Mouse (Mus musculus) hindbrain, embryonic 12.5 days (tissue): ENCODE results near the gene 4933424G06Rik. TPM values are rescaled to one million over a fixed set of nuclear protein-coding genes. Genes with fewer than 3 reads are reported as not detected.

Source experiments
- ATAC-seq: fragments of 200-750 bp; cut with Nextera tagmentation; 2 replicates; pipeline ENCODE4 v1.8.0; 2017; ENCODE audit warnings: moderate TSS enrichment; ENCODE audit not compliant: low FRiP score
- H3K27ac ChIP-seq: fragments of 300-500 bp; sonication (generic); 2 replicates; pipeline ENCODE4 v1.5.1; 2016; ENCODE audit warnings: mild to moderate bottlenecking
- H3K27me3 ChIP-seq: fragments of 300-500 bp; sonication (generic); 2 replicates; pipeline ENCODE4 v1.6.1; 2016; ENCODE audit warnings: mild to moderate bottlenecking
- H3K36me3 ChIP-seq: fragments of 300-500 bp; sonication (generic); 2 replicates; pipeline ENCODE4 v1.6.1; 2016; ENCODE audit warnings: mild to moderate bottlenecking
- H3K4me1 ChIP-seq: fragments of 300-500 bp; sonication (generic); 2 replicates; pipeline ENCODE4 v1.6.1; 2016
- H3K4me2 ChIP-seq: fragments of 300-500 bp; sonication (generic); replicated peaks from 2 replicates; pipeline ENCODE4 v1.6.1; 2016; ENCODE audit warnings: mild to moderate bottlenecking
- H3K4me3 ChIP-seq: fragments of 300-500 bp; sonication (generic); 2 replicates; pipeline ENCODE4 v1.5.1; 2016; ENCODE audit warnings: mild to moderate bottlenecking
- H3K9ac ChIP-seq: fragments of 300-500 bp; sonication (generic); 2 replicates; pipeline ENCODE4 v1.6.1; 2016; ENCODE audit warnings: mild to moderate bottlenecking, moderate library complexity
- H3K9me3 ChIP-seq: fragments of 300-500 bp; sonication (generic); replicated peaks from 2 replicates; pipeline ENCODE4 v1.6.1; 2016; ENCODE audit warnings: mild to moderate bottlenecking
- WGBS: fragments of 180-500 bp; shearing (Covaris S2); methylation state at CpG from one replicate; pipeline ENCODE4 v1.1.7; 2016; 5-methylcytosine and 5-hydroxymethylcytosine counted together
- polyA plus RNA-seq: library from polyadenylated mRNA; unstranded; fragments of >200 nt; fragmentation: Nextera tagmentation; extraction: Ambion mirVana; gene quantifications from 2 replicates; pipeline ENCODE4 v1.2.1, GENCODE M21; 2016

Gene 4933424G06Rik
- polyA plus RNA-seq, 1 experiment from 2014 or later = not detected

- WGBS = 63% methylated on average over 11 of the region's 11 CpGs
- H3K4me3 ChIP-seq = peak overlapping the region; percentile 89
- H3K9me3 ChIP-seq = no peaks in the 10 kb centered on the region
- H3K4me1 ChIP-seq = peaks cover 12% of the 10 kb centered on the region
- ATAC-seq = peak; percentile 60
- H3K36me3 ChIP-seq = peaks cover 24% of the 10 kb centered on the region
- peak overlapping the region; percentile 85 for H3K9ac ChIP-seq
- H3K27ac ChIP-seq = no peak overlapping the region
- no peaks in the 10 kb centered on the region for H3K27me3 ChIP-seq
- peak overlapping the region; percentile 77 for H3K4me2 ChIP-seq
These were observed 19.2 kb upstream of the 4933424G06Rik start for GRCm38 (mm10) chr1:36690671-36691235.

GRCm38 (mm10) chr1:36691271-36692155 lies 18.4 kb upstream of the 4933424G06Rik start, which contains the start of gene Cox5b:
Gene Cox5b, plus strand, starts transcription at chr1:36691449.
- H3K9ac ChIP-seq = peak within 1 kb of the TSS; percentile 85
- WGBS = 1% methylated on average over 68 of the region's 68 CpGs

GRCm38 (mm10) chr1:36694871-36695270 lies 15.1 kb upstream of the 4933424G06Rik start:
- no peak overlapping the region for H3K27ac ChIP-seq
- H3K4me2 ChIP-seq = no peak overlapping the region
- no peak for ATAC-seq
- peaks cover 12% of the 10 kb centered on the region for H3K4me1 ChIP-seq
- no peak overlapping the region for H3K9ac ChIP-seq
- H3K36me3 ChIP-seq = peaks cover 37% of the 10 kb centered on the region
- no peaks in the 10 kb centered on the region for H3K27me3 ChIP-seq
- no peak overlapping the region for H3K4me3 ChIP-seq
- WGBS = 91% methylated on average over 6 of the region's 6 CpGs
- H3K9me3 ChIP-seq = no peaks in the 10 kb centered on the region

More at GRCm38 (mm10) chr1:36691271-36692155, 18.4 kb upstream of the 4933424G06Rik start, which contains the start of gene Cox5b:
- peak; percentile 97 for ATAC-seq
- H3K4me2 ChIP-seq = peak within 1 kb of the TSS; percentile 77
- H3K36me3 ChIP-seq = peaks cover 24% of the 10 kb centered on the region
- H3K27me3 ChIP-seq = no peaks in the 10 kb centered on the region
- H3K4me1 ChIP-seq = peaks cover 12% of the 10 kb centered on the region
- peak within 1 kb of the TSS; percentile 89 for H3K4me3 ChIP-seq
- H3K27ac ChIP-seq = 0 out of 2 replicates have a peak within 1 kb of the TSS, but pooled peaks have one; percentile 23
- no peaks in the 10 kb centered on the region for H3K9me3 ChIP-seq

GRCm38 (mm10) chr1:36696411-36696810 lies 13.5 kb upstream of the 4933424G06Rik start:
- Histone ChIP-seq H3K4me3 (no peak overlapping the region), H3K9ac (no peak overlapping the region), H3K4me2 (no peak overlapping the region), H3K36me3 (peaks cover 53% of the 10 kb centered on the region), H3K27me3 (no peaks in the 10 kb centered on the region), H3K4me1 (peaks cover 8% of the 10 kb centered on the region), H3K27ac (no peak overlapping the region), H3K9me3 (no peaks in the 10 kb centered on the region)
- 73% methylated on average over 6 of the region's 6 CpGs for WGBS
- no peak for ATAC-seq

GRCm38 (mm10) chr1:36697030-36697429 lies 12.9 kb upstream of the 4933424G06Rik start:
- no peak overlapping the region for H3K27ac ChIP-seq
- H3K27me3 ChIP-seq = no peaks in the 10 kb centered on the region
- H3K9me3 ChIP-seq = no peaks in the 10 kb centered on the region
- H3K9ac ChIP-seq = no peak overlapping the region
- H3K4me3 ChIP-seq = no peak overlapping the region
- WGBS = 78% methylated on average over 5 of the region's 5 CpGs
- H3K4me1 ChIP-seq = peaks cover 7% of the 10 kb centered on the region
- H3K4me2 ChIP-seq = no peak overlapping the region
- H3K36me3 ChIP-seq = peaks cover 59% of the 10 kb centered on the region
- ATAC-seq = no peak

GRCm38 (mm10) chr1:36707166-36707565 lies 2.8 kb upstream of the 4933424G06Rik start:
- Histone ChIP-seq H3K9ac (no peak overlapping the region), H3K4me3 (no peak overlapping the region), H3K27me3 (no peaks in the 10 kb centered on the region), H3K4me1 (peaks cover 17% of the 10 kb centered on the region), H3K9me3 (no peaks in the 10 kb centered on the region), H3K4me2 (no peak overlapping the region), H3K36me3 (peaks cover 53% of the 10 kb centered on the region), H3K27ac (no peak overlapping the region)
- no peak for ATAC-seq
- WGBS = 85% methylated on average over 2 of the region's 2 CpGs

- Histone ChIP-seq H3K4me3 (no peak overlapping the region), H3K27me3 (no peaks in the 10 kb centered on the region), H3K27ac (no peak overlapping the region), H3K36me3 (peaks cover 47% of the 10 kb centered on the region), H3K4me2 (peak overlapping the region; percentile 90; the same call in 1 of the 2 replicates), H3K9me3 (no peaks in the 10 kb centered on the region), H3K4me1 (peaks cover 17% of the 10 kb centered on the region), H3K9ac (0 out of 2 replicates have a peak overlapping the region, but pooled peaks have one; percentile 5)
- ATAC-seq = no peak
- 83% methylated on average over 3 of the region's 3 CpGs for WGBS
These were observed 2.2 kb upstream of the 4933424G06Rik start for GRCm38 (mm10) chr1:36707797-36708196.

DNA sequence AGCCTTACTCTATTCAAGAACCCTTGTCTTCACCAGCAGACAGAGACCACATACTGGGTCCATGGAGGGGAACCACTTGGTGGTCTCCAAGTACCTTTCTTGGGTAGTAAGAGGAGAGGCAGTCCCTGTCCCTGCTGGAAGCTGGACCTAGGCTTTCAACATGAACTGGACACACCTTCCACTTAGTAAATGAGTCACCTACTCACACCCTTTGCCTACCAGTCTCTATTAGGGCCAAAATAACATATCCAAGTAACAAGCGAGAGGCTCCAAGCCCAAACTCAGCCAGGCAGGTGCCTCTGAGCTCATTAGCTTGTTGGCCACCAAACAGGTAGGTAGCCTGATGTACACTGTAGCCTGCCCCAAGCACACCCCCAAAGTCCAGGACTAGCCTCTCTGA lies 1.3 kb upstream of the 4933424G06Rik start:
- WGBS = 90% methylated on average over 1 of the region's 1 CpGs
- Histone ChIP-seq H3K9me3 (no peaks in the 10 kb centered on the region; the same call in 1 of the 2 replicates), H3K4me3 (peak overlapping the region; percentile 96), H3K4me2 (peak overlapping the region; percentile 90), H3K9ac (peak overlapping the region; percentile 96), H3K4me1 (peaks cover 17% of the 10 kb centered on the region), H3K36me3 (peaks cover 39% of the 10 kb centered on the region), H3K27me3 (no peaks in the 10 kb centered on the region), H3K27ac (no peak overlapping the region)
- no peak for ATAC-seq

DNA sequence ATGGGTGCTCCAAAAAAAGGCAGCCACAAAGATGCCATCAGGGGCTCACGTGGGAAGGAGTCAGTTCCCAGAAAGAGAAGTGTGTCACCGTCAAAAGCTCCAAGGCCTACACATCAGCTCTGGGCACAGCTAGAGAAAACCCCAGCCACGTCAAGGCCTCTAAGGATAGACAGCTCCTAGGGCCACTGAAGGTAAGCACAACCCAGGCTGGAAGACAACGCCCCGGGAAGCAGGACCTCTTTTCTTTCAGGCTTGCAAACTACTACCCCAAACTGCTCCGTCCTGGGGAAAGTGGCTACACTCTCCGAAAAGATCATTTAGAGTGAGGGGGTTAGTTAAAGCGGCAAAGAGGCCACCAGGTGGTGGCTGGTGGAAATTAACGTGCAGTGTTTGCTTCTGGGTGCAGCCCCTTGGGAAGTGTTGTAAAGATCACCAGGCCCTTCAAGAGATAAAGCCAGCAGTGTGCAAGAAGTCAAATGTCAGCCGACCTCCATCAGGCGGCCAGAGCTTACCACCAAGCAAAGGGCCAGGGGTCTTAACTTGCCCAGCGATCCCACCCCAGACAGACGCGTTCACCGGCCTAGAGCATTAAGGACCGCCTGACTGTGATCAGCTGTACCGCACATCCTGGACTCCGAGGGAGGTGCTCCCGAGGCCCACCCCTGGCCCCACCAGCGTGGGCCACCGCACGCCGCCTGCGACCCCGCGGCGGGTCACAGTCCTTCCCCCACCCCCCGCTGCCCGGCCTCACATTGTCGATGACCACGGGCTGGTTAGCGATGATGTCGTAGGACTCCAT lies 695 bp upstream of the 4933424G06Rik start:
- ATAC-seq = peak; percentile 81
- under 1% methylated on average over 33 of the region's 33 CpGs for WGBS
- H3K4me3 ChIP-seq = peak overlapping the region; percentile 96
- H3K4me1 ChIP-seq = peaks cover 17% of the 10 kb centered on the region
- peak overlapping the region; percentile 85 for H3K27ac ChIP-seq
- peak overlapping the region; percentile 96 for H3K9ac ChIP-seq
- H3K27me3 ChIP-seq = no peaks in the 10 kb centered on the region
- H3K36me3 ChIP-seq = peaks cover 33% of the 10 kb centered on the region
- peak overlapping the region; percentile 90 for H3K4me2 ChIP-seq
- no peaks in the 10 kb centered on the region; the same call in 1 of the 2 replicates for H3K9me3 ChIP-seq

DNA sequence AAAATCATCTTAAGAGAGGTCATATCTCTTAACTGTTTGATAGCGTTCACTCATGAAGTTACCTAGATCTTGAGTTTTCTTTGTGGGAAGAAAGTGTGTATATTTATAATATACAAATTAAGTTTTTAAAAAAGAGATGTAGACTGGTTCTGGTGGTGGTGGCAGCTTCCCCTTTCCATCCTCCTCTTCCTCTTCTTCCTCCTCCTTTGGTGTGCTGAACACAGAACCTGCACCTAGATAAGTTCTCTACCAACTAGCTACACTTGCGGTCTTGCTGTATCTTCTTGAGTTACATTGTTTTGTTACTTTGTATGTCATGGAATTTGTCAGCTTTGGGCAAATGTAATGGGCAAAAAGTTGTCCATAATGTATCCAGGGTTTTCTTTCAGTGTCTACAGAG lies 1.2 kb downstream of the 4933424G06Rik start:
- no peaks in the 10 kb centered on the region for H3K27me3 ChIP-seq
- H3K9me3 ChIP-seq = no peaks in the 10 kb centered on the region; the same call in 1 of the 2 replicates
- no peak for ATAC-seq
- no peak overlapping the region for H3K27ac ChIP-seq
- H3K36me3 ChIP-seq = peaks cover 15% of the 10 kb centered on the region
- WGBS = 96% methylated on average over 2 of the region's 2 CpGs
- H3K4me3 ChIP-seq = no peak overlapping the region
- no peak overlapping the region for H3K9ac ChIP-seq
- H3K4me1 ChIP-seq = peaks cover 17% of the 10 kb centered on the region
- no peak overlapping the region for H3K4me2 ChIP-seq

DNA sequence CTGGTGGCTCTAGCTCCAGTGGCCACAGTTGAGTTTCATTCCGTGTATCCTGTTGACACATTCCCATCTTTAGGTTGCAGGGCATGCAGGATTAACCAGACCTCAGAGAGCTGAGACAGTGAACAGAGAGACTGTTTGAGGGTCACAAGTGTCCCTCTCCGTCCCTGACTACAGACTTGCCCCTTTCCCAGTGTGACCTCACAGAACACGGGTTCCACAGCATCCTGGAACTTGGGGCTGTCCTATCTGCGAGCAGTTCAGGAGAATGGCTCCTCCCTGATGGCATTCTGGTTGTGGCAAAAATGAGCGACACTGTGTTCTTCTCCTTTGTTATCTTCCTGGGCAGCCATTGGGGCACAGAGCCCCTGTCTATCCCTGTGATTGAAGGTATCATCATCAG lies 4.4 kb downstream of the 4933424G06Rik start, which contains the start of gene Actr1b:
Gene Actr1b (minus strand): TSS at position 112 of the 400 bp plus-strand sequence.
- Histone ChIP-seq H3K27ac (no peak within 1 kb of the TSS), H3K27me3 (no peaks in the 10 kb centered on the region), H3K9me3 (no peaks in the 10 kb centered on the region; the same call in 1 of the 2 replicates), H3K4me1 (no peaks in the 10 kb centered on the region), H3K4me2 (no peak within 1 kb of the TSS), H3K9ac (no peak within 1 kb of the TSS), H3K36me3 (no peaks in the 10 kb centered on the region), H3K4me3 (no peak within 1 kb of the TSS)
- no peak for ATAC-seq
- WGBS = 80% methylated on average over 5 of the region's 5 CpGs
